Mouse (Mus musculus): Measurements from ENCODE around the gene Gtf3c6. TPM values are rescaled to one million over a fixed set of nuclear protein-coding genes. Genes with fewer than 3 reads are reported as not detected.

The Gtf3c6 gene
- total and polyA plus RNA-seq, 3 experiments = 13.1 to 48.1 (median 22.1) TPM

GRCm38 (mm10) chr10:40292640-40293039 is 34.7 kb upstream of the Gtf3c6 start:
- no peak overlapping the region for H3K4me3 ChIP-seq (ENCODE audit: low read depth, low read length)
- H3K27me3 ChIP-seq (ENCODE audit: insufficient read depth, low read length) = no peaks in the 10 kb centered on the region
- TF ChIP-seq GATA2 (IDR thresholded peaks at IDR 0.05; ENCODE audit: borderline replicate concordance, low read depth, low read length) (no peak), TAL1 (conservative IDR thresholded peaks at IDR 0.05; ENCODE audit: low read depth, low read length) (no peak), POLR2AphosphoS5 (IDR thresholded peaks at IDR 0.05; ENCODE audit: insufficient replicate concordance, low read depth, low read length) (no peak), CTCF (IDR thresholded peaks at IDR 0.05; ENCODE audit: low read depth, low read length) (no peak), GATA1 (IDR thresholded peaks at IDR 0.05; ENCODE audit: borderline replicate concordance, low read length) (no peak)
- peaks cover 74% of the 10 kb centered on the region for H3K36me3 ChIP-seq (replicated peaks)
- DNase-seq (ENCODE audit: low spot score) (no peak), ATAC-seq (ENCODE audit: extremely low read depth, insufficient number of reproducible peaks, low FRiP score, poor library complexity, severe bottlenecking) (no peak)
- peaks cover 50% of the 10 kb centered on the region for H3K4me1 ChIP-seq (ENCODE audit: insufficient read depth, low read depth, low read length)
- no peaks in the 10 kb centered on the region for H3K9me3 ChIP-seq (replicated peaks)

DNA sequence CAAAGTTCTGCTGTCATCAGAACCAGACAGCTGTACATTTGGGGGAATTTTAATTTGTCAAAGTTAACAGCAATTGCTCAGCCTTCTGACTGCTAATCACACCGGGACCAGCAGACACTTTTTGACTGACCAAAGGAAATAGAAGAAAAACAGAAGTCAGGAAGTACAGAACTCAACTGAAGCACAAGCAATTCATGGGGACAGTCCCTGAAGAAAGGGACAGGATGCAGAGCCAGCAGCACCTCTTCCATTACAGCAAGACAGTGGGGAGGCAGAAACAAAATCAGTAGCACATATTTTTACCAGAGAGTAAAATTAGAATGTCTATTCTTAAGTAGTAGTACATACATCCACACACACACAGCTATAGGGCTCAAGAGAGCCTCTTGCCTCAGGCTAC is 28.9 kb upstream of the Gtf3c6 start:
- no peak for ATAC-seq (ENCODE audit: extremely low read depth, insufficient number of reproducible peaks, low FRiP score, poor library complexity, severe bottlenecking)
- no peak for DNase-seq (ENCODE audit: low spot score)
- no peaks in the 10 kb centered on the region for H3K9me3 ChIP-seq (replicated peaks)
- H3K4me1 ChIP-seq (ENCODE audit: insufficient read depth, low read depth, low read length) = no peaks in the 10 kb centered on the region; the same call in 1 of the 2 replicates
- H3K4me3 ChIP-seq (ENCODE audit: low read depth, low read length) = no peak overlapping the region
- TF ChIP-seq POLR2AphosphoS5 (IDR thresholded peaks at IDR 0.05; ENCODE audit: insufficient replicate concordance, low read depth, low read length) (no peak), GATA1 (IDR thresholded peaks at IDR 0.05; ENCODE audit: borderline replicate concordance, low read length) (no peak), GATA2 (IDR thresholded peaks at IDR 0.05; ENCODE audit: borderline replicate concordance, low read depth, low read length) (no peak), TAL1 (conservative IDR thresholded peaks at IDR 0.05; ENCODE audit: low read depth, low read length) (no peak), CTCF (IDR thresholded peaks at IDR 0.05; ENCODE audit: low read depth, low read length) (no peak)
- H3K36me3 ChIP-seq (replicated peaks) = peaks cover 58% of the 10 kb centered on the region
- H3K27me3 ChIP-seq (ENCODE audit: insufficient read depth, low read length) = no peaks in the 10 kb centered on the region

DNA sequence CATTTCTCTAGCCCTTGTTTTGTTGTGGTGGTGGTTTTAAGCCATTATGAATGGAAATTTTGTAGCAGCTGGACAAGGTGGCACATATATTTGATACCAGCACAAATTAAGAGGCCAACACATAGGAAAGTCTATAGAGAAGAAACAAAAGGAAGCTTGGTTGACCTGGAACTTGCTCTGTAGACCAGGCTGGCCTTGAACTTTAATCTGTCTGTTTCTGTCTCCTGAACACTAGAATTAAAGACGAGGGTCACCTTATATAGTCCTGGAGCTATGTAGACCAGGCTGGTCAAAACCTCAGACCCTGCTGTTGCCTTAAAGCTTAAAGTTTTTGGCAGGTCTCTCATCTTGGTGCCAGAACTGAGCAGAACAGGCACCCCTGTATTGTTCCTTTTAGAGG is 27.7 kb upstream of the Gtf3c6 start:
- ATAC-seq (ENCODE audit: extremely low read depth, insufficient number of reproducible peaks, low FRiP score, poor library complexity, severe bottlenecking) (no peak), DNase-seq (ENCODE audit: low spot score) (no peak)
- TF ChIP-seq TAL1 (conservative IDR thresholded peaks at IDR 0.05; ENCODE audit: low read depth, low read length) = no peak
- TF ChIP-seq GATA2 (IDR thresholded peaks at IDR 0.05; ENCODE audit: borderline replicate concordance, low read depth, low read length) = no peak
- TF ChIP-seq CTCF (IDR thresholded peaks at IDR 0.05; ENCODE audit: low read depth, low read length) = no peak
- TF ChIP-seq POLR2AphosphoS5 (IDR thresholded peaks at IDR 0.05; ENCODE audit: insufficient replicate concordance, low read depth, low read length) = no peak
- TF ChIP-seq GATA1 (IDR thresholded peaks at IDR 0.05; ENCODE audit: borderline replicate concordance, low read length) = no peak
- Histone ChIP-seq H3K4me3 (ENCODE audit: low read depth, low read length) (no peak overlapping the region), H3K36me3 (replicated peaks) (peaks cover 47% of the 10 kb centered on the region), H3K9me3 (replicated peaks) (no peaks in the 10 kb centered on the region), H3K4me1 (ENCODE audit: insufficient read depth, low read depth, low read length) (peaks cover 2% of the 10 kb centered on the region; the same call in 1 of the 2 replicates), H3K27me3 (ENCODE audit: insufficient read depth, low read length) (no peaks in the 10 kb centered on the region)

DNA sequence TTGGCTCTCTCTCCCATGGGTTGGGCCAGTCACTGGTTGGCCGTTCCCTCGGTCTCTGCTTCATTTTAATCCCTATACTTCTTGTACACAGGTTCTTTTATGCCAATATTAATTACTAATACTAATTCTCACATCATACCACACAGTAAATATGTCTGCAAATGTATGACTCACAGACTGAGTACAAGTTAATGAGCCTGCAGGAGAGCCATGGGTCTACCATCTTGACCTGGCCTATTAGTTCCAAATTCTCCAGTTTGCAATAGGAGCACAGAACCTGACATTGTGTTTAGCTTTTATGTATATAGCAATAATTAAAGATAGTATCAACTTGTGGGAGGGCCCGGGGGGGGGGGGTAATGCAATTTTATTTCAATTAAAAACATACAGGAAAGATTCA is 27.1 kb upstream of the Gtf3c6 start:
- no peaks in the 10 kb centered on the region for H3K9me3 ChIP-seq (replicated peaks)
- ATAC-seq (ENCODE audit: extremely low read depth, insufficient number of reproducible peaks, low FRiP score, poor library complexity, severe bottlenecking) = no peak
- TF ChIP-seq TAL1 (conservative IDR thresholded peaks at IDR 0.05; ENCODE audit: low read depth, low read length) = no peak
- TF ChIP-seq GATA1 (IDR thresholded peaks at IDR 0.05; ENCODE audit: borderline replicate concordance, low read length) = no peak
- no peak for TF ChIP-seq CTCF (IDR thresholded peaks at IDR 0.05; ENCODE audit: low read depth, low read length)
- no peak for TF ChIP-seq GATA2 (IDR thresholded peaks at IDR 0.05; ENCODE audit: borderline replicate concordance, low read depth, low read length)
- no peak for TF ChIP-seq POLR2AphosphoS5 (IDR thresholded peaks at IDR 0.05; ENCODE audit: insufficient replicate concordance, low read depth, low read length)
- peaks cover 5% of the 10 kb centered on the region for H3K4me1 ChIP-seq (ENCODE audit: insufficient read depth, low read depth, low read length)
- H3K27me3 ChIP-seq (ENCODE audit: insufficient read depth, low read length) = no peaks in the 10 kb centered on the region
- peaks cover 42% of the 10 kb centered on the region for H3K36me3 ChIP-seq (replicated peaks)
- no peak for DNase-seq (ENCODE audit: low spot score)
- H3K4me3 ChIP-seq (ENCODE audit: low read depth, low read length) = no peak overlapping the region

GRCm38 (mm10) chr10:40284179-40284831 is 26.4 kb upstream of the Gtf3c6 start:
- TF ChIP-seq TAL1 (conservative IDR thresholded peaks at IDR 0.05; ENCODE audit: low read depth, low read length) = no peak
- no peak for TF ChIP-seq GATA2 (IDR thresholded peaks at IDR 0.05; ENCODE audit: borderline replicate concordance, low read depth, low read length)
- TF ChIP-seq GATA1 (IDR thresholded peaks at IDR 0.05; ENCODE audit: borderline replicate concordance, low read length) = no peak
- TF ChIP-seq CTCF (IDR thresholded peaks at IDR 0.05; ENCODE audit: low read depth, low read length) = no peak
- TF ChIP-seq POLR2AphosphoS5 (IDR thresholded peaks at IDR 0.05; ENCODE audit: insufficient replicate concordance, low read depth, low read length) = 0 out of 2 replicates have a peak, but pooled peaks have one; percentile 51
- DNase-seq (ENCODE audit: low spot score) (no peak), ATAC-seq (ENCODE audit: extremely low read depth, insufficient number of reproducible peaks, low FRiP score, poor library complexity, severe bottlenecking) (no peak)
- peaks cover 36% of the 10 kb centered on the region for H3K36me3 ChIP-seq (replicated peaks)
- H3K9me3 ChIP-seq (replicated peaks) = no peaks in the 10 kb centered on the region
- no peak overlapping the region for H3K4me3 ChIP-seq (ENCODE audit: low read depth, low read length)
- no peaks in the 10 kb centered on the region for H3K27me3 ChIP-seq (ENCODE audit: insufficient read depth, low read length)
- peaks cover 12% of the 10 kb centered on the region for H3K4me1 ChIP-seq (ENCODE audit: insufficient read depth, low read depth, low read length)

GRCm38 (mm10) chr10:40283636-40284035 is 25.7 kb upstream of the Gtf3c6 start:
- ATAC-seq (ENCODE audit: extremely low read depth, insufficient number of reproducible peaks, low FRiP score, poor library complexity, severe bottlenecking) = no peak
- no peaks in the 10 kb centered on the region for H3K27me3 ChIP-seq (ENCODE audit: insufficient read depth, low read length)
- no peak overlapping the region for H3K4me3 ChIP-seq (ENCODE audit: low read depth, low read length)
- no peak for DNase-seq (ENCODE audit: low spot score)
- peaks cover 35% of the 10 kb centered on the region for H3K36me3 ChIP-seq (replicated peaks)
- TF ChIP-seq POLR2AphosphoS5 (IDR thresholded peaks at IDR 0.05; ENCODE audit: insufficient replicate concordance, low read depth, low read length) (no peak), GATA1 (IDR thresholded peaks at IDR 0.05; ENCODE audit: borderline replicate concordance, low read length) (no peak), GATA2 (IDR thresholded peaks at IDR 0.05; ENCODE audit: borderline replicate concordance, low read depth, low read length) (no peak), TAL1 (conservative IDR thresholded peaks at IDR 0.05; ENCODE audit: low read depth, low read length) (no peak), CTCF (IDR thresholded peaks at IDR 0.05; ENCODE audit: low read depth, low read length) (no peak)
- no peaks in the 10 kb centered on the region for H3K9me3 ChIP-seq (replicated peaks)
- H3K4me1 ChIP-seq (ENCODE audit: insufficient read depth, low read depth, low read length) = peaks cover 17% of the 10 kb centered on the region

All from G1E (cell line).